Mouse (Mus musculus): ENCODE results near the gene Vps18. TPM values are rescaled to one million over a fixed set of nuclear protein-coding genes. Genes with fewer than 3 reads are reported as not detected.

Gene Vps18
- polyA plus RNA-seq, 1 experiment from 2014 or later: 10.3 TPM

DNA sequence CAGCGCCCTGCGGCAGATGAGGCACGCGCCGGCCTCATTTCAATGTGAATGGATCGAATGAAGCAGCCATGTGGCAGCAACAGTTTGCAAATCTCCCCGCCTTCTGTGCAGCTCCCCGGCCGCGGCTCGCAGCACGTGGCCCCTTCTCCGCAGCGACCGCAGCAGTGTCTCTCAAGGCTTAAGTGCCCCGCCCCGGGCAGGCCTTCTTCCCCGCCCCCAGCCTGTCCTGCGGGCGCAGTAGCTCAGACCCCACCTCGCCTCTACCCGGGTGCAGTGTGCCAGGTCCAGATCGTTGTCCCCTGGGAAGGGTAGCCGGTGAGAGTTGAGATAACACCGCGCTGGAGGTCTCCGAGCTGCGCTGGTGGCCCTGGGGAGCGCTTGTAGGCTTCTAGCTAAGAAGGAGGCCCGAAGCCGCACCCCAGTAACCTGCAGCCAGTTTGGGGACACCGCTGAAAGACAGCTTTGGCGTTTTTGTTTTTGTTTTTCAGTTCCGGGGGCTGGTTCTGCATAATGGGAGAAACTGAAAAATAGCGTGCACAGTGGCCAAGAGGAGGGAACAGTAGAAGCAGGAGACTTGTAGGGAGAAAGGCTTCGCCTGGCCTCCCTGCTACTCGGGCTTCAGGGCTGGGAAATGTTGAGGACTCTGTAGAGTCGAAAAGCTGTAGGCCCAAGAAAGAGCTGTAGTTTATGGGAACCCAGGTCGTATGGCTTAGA lies 34.2 kb downstream of the Vps18 start:
- H3K9me3 ChIP-seq (replicated peaks): no peaks in the 10 kb centered on the region
- no peaks in the 10 kb centered on the region for H3K36me3 ChIP-seq
- H3K4me3 ChIP-seq: peak overlapping the region; percentile 45
- H3K4me1 ChIP-seq (replicated peaks): peaks cover 51% of the 10 kb centered on the region
- no peak overlapping the region; the same call in 1 of the 2 replicates for H3K27ac ChIP-seq
- H3K9ac ChIP-seq: peak overlapping the region; percentile 50; the same call in 1 of the 2 replicates
- peak overlapping the region; percentile 76 for H3K4me2 ChIP-seq
- WGBS: 15% methylated on average over 39 of the region's 39 CpGs
- ATAC-seq (replicated peaks; ENCODE audit: insufficient number of reproducible peaks, insufficient read depth, low FRiP score, low read depth): no peak
- H3K27me3 ChIP-seq: peaks cover 70% of the 10 kb centered on the region

DNA sequence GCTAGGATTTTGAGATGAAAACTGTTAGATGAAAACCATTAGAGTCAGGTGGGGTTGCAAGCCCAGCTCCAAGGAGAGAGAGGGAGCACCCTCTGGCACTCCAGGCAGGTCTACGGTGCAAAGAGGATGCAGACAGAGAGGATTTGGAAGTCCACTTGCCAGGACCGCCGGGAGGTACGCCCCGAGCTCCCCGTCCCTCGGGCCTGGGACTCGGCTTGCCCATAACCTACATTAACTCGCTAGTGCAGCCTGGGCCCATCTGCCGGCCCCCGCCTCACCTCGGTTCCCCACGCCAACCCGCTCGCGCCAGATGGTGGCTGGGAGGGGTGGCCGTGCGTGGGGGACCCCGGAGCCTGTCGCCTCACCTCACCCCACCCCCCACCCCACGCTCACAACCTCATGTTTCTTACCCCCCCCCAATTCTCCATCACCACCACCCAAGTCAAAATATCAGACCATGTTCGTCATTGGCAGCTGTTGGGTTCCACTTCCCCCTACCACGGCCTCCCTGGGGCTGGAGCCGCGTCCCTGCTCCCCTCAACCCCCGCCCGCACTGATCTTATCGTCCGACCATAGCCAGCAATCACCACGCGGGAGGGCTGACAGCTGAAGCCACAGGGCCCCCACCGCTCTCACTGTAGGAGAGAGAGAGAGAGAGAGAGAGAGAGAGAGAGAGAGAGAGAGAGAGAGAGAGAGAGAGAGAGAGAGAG lies 35.5 kb downstream of the Vps18 start:
- Histone ChIP-seq H3K36me3 (no peaks in the 10 kb centered on the region), H3K4me2 (peak overlapping the region; percentile 89), H3K9ac (no peak overlapping the region), H3K27ac (peak overlapping the region; percentile 15; the same call in 1 of the 2 replicates), H3K4me1 (replicated peaks) (peaks cover 51% of the 10 kb centered on the region), H3K27me3 (peaks cover 82% of the 10 kb centered on the region), H3K9me3 (replicated peaks) (no peaks in the 10 kb centered on the region), H3K4me3 (peak overlapping the region; percentile 64)
- 11% methylated on average over 32 of the region's 32 CpGs for WGBS
- ATAC-seq (replicated peaks; ENCODE audit: insufficient number of reproducible peaks, insufficient read depth, low FRiP score, low read depth): no peak

DNA sequence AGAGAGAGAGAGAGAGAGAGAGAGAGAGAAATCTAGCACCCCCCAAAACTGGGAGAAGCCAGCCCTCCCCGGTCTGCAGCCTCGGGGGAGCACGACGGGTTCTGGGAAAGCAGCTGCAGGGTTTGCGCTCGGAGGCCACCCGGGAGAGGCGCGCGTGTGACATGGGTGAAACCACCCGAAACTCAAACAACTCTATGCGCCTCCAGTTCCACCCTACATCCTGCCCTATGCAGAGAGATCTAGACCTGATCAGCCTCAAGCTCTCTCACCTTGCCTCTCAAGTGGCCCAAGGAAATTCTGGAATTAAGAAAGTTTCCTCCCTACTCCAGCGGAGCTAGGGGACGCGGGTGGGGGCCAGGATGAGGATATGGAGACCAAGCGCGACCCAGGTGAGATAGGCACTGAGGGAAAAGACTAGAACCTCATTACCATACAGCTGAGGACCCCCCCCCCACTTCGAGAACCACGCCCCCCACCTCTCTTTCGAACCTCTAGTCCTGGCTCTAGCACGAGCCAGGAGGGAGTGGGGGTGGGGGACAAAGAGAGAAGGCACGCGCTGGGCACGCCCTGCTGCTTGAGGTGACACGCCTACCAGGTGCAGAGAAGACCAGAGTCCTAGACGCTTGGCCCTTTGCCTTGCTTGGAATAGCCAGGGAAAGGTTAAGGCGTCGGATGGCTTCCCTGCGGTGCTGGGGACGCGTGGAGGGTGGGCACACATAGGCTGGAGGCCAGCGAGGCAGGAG lies 36.2 kb downstream of the Vps18 start:
- H3K9me3 ChIP-seq (replicated peaks): no peaks in the 10 kb centered on the region
- H3K4me3 ChIP-seq: peak overlapping the region; percentile 64
- H3K27me3 ChIP-seq: peaks cover 87% of the 10 kb centered on the region
- peaks cover 51% of the 10 kb centered on the region for H3K4me1 ChIP-seq (replicated peaks)
- peak overlapping the region; percentile 65 for H3K9ac ChIP-seq
- H3K27ac ChIP-seq: peak overlapping the region; percentile 32
- no peaks in the 10 kb centered on the region for H3K36me3 ChIP-seq
- peak; percentile 9; the same call in 1 of the 2 replicates for ATAC-seq (replicated peaks; ENCODE audit: insufficient number of reproducible peaks, insufficient read depth, low FRiP score, low read depth)
- WGBS: 1% methylated on average over 32 of the region's 32 CpGs
- H3K4me2 ChIP-seq: peak overlapping the region; percentile 89

DNA sequence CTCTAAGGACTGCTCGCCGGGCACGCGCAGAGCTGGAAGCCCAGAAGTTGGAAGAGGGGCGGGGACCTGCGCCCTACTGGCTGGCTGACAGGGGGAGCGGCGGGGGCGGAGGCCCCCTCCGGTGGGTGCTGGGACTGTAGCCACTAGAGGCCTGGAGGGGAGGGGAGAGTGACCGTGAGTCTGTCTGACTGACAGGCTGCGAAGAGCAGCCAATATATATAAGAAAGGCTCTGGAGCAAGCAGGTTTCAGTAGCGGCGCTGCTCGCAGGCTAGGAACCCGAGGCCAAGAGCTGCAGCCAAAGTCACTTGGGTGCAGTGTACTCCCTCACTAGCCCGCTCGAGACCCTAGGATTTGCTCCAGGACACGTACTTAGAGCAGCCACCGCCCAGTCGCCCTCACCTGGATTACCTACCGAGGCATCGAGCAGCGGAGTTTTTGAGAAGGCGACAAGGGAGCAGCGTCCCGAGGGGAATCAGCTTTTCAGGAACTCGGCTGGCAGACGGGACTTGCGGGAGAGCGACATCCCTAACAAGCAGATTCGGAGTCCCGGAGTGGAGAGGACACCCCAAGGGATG lies 37.1 kb downstream of the Vps18 start, which contains the start of gene Dll4:
Gene Dll4, plus strand, starts transcription at position 217 of the 576 bp plus-strand sequence.
- no peaks in the 10 kb centered on the region for H3K9me3 ChIP-seq (replicated peaks)
- H3K27me3 ChIP-seq: peaks cover 91% of the 10 kb centered on the region
- no peaks in the 10 kb centered on the region for H3K36me3 ChIP-seq
- peak within 1 kb of the TSS; percentile 69 for H3K27ac ChIP-seq
- peak within 1 kb of the TSS; percentile 64 for H3K4me3 ChIP-seq
- peak; percentile 70 for ATAC-seq (replicated peaks; ENCODE audit: insufficient number of reproducible peaks, insufficient read depth, low FRiP score, low read depth)
- peak within 1 kb of the TSS; percentile 65 for H3K9ac ChIP-seq
- peak within 1 kb of the TSS; percentile 89 for H3K4me2 ChIP-seq
- WGBS: 1% methylated on average over 33 of the region's 33 CpGs
- peaks cover 47% of the 10 kb centered on the region for H3K4me1 ChIP-seq (replicated peaks)

DNA sequence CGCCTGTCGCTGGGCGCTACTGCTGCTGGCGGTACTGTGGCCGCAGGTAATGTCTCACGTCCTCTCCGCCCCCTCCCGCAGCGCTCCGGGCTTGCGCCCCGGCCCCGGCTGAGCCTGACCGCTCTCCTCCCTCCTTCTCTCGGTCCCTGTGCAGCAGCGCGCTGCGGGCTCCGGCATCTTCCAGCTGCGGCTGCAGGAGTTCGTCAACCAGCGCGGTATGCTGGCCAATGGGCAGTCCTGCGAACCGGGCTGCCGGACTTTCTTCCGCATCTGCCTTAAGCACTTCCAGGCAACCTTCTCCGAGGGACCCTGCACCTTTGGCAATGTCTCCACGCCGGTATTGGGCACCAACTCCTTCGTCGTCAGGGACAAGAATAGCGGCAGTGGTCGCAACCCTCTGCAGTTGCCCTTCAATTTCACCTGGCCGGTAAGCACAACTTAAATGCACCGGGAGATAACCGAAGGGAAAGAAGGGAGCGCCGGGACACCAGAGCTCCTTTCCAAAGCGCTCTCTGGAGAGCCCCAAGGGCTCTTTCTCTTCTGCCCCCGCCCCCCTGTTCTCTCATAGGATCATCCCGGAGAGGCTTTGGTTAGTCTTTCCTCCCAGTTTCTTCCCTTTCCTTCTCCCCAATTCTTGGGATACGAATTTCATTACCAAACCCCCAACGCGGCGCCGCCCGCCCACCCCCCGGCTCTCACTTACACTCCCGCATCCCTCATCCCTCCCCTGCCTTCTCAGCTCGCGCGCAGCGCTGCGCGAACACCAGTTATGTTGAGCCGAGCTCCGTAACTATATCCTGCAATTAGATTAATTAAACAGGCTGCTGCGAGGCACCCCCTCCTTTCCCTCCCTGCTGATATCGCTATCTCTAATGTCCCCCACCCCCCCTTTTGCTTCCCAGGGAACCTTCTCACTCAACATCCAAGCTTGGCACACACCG lies 37.9 kb downstream of the Vps18 start:
- Histone ChIP-seq H3K4me2 (peak overlapping the region; percentile 89), H3K9ac (peak overlapping the region; percentile 65), H3K27me3 (peaks cover 91% of the 10 kb centered on the region), H3K4me1 (replicated peaks) (peaks cover 42% of the 10 kb centered on the region), H3K9me3 (replicated peaks) (no peaks in the 10 kb centered on the region), H3K4me3 (peak overlapping the region; percentile 64), H3K27ac (peak overlapping the region; percentile 69), H3K36me3 (no peaks in the 10 kb centered on the region)
- under 1% methylated on average over 59 of the region's 61 CpGs for WGBS
- no peak for ATAC-seq (replicated peaks; ENCODE audit: insufficient number of reproducible peaks, insufficient read depth, low FRiP score, low read depth)

DNA sequence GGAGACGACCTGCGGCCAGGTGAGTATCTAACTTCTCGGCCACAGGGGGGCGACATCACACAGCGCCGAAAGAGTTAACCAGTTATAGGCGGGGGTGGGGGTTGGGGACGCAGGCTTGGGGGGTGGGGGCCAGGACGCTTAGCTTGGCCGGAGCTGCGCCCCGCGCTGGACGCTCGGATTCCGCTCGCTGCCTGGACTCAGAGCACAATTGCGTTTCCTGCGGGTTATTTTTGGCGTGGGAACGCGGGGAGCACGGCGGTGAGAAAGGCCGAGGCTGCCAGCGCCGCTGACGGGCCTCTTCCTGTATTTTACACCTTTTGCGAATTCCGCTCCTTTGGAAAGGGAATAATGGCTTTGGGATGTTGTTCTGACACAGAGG lies 38.6 kb downstream of the Vps18 start:
- Histone ChIP-seq H3K36me3 (no peaks in the 10 kb centered on the region), H3K27me3 (peaks cover 90% of the 10 kb centered on the region), H3K4me2 (peak overlapping the region; percentile 89), H3K4me3 (peak overlapping the region; percentile 64), H3K9ac (peak overlapping the region; percentile 65), H3K4me1 (replicated peaks) (peaks cover 35% of the 10 kb centered on the region), H3K27ac (peak overlapping the region; percentile 69), H3K9me3 (replicated peaks) (no peaks in the 10 kb centered on the region)
- ATAC-seq (replicated peaks; ENCODE audit: insufficient number of reproducible peaks, insufficient read depth, low FRiP score, low read depth): 0 out of 2 replicates have a peak, but pooled peaks have one; percentile 19
- 0% methylated on average over 30 of the region's 30 CpGs for WGBS

DNA sequence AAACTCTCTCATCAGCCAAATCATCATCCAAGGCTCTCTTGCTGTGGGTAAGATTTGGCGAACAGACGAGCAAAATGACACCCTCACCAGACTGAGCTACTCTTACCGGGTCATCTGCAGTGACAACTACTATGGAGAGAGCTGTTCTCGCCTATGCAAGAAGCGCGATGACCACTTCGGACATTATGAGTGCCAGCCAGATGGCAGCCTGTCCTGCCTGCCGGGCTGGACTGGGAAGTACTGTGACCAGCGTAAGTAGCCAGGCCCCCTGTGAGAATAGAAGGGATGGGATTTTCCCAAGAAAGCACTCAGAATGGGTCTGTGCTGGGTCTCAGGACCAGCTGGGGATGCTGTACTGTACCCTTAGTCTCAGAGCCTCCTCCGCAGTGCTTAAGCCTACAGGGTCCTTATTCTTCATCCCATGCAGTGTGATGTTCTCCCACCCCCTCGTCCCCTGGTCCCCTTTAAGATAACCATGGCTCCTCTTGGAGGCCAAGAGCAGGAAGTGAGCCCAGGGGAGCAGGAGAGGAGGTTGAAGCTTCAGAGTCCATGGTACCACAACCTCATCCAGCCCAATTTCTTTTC lies 39.5 kb downstream of the Vps18 start:
- no peak for ATAC-seq (replicated peaks; ENCODE audit: insufficient number of reproducible peaks, insufficient read depth, low FRiP score, low read depth)
- Histone ChIP-seq H3K27me3 (peaks cover 87% of the 10 kb centered on the region), H3K4me3 (peak overlapping the region; percentile 64), H3K36me3 (no peaks in the 10 kb centered on the region), H3K9me3 (replicated peaks) (no peaks in the 10 kb centered on the region), H3K27ac (peak overlapping the region; percentile 40; the same call in 1 of the 2 replicates), H3K9ac (peak overlapping the region; percentile 0; the same call in 1 of the 2 replicates), H3K4me2 (peak overlapping the region; percentile 89), H3K4me1 (replicated peaks) (peaks cover 27% of the 10 kb centered on the region)
- 25% methylated on average over 11 of the region's 11 CpGs for WGBS

DNA sequence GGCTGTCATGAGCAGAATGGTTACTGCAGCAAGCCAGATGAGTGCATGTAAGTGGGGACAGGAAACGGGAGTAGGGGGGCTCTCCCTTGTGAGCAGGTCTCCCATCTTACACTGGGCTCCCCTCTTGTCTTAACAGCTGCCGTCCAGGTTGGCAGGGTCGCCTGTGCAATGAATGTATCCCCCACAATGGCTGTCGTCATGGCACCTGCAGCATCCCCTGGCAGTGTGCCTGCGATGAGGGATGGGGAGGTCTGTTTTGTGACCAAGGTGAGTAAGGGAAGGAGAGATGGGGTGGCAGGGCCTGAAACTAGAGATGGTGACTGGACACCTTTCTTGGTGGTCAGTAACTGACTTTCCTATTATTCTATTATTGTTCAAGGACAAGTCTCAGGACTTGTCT lies 40.0 kb downstream of the Vps18 start:
- H3K4me2 ChIP-seq: peak overlapping the region; percentile 89
- H3K27me3 ChIP-seq: peaks cover 82% of the 10 kb centered on the region
- H3K27ac ChIP-seq: no peak overlapping the region
- ATAC-seq (replicated peaks; ENCODE audit: insufficient number of reproducible peaks, insufficient read depth, low FRiP score, low read depth): no peak
- H3K9ac ChIP-seq: peak overlapping the region; percentile 0; the same call in 1 of the 2 replicates
- H3K36me3 ChIP-seq: no peaks in the 10 kb centered on the region
- 32% methylated on average over 5 of the region's 5 CpGs for WGBS
- H3K9me3 ChIP-seq (replicated peaks): no peaks in the 10 kb centered on the region
- H3K4me1 ChIP-seq (replicated peaks): peaks cover 27% of the 10 kb centered on the region
- peak overlapping the region; percentile 64 for H3K4me3 ChIP-seq

DNA sequence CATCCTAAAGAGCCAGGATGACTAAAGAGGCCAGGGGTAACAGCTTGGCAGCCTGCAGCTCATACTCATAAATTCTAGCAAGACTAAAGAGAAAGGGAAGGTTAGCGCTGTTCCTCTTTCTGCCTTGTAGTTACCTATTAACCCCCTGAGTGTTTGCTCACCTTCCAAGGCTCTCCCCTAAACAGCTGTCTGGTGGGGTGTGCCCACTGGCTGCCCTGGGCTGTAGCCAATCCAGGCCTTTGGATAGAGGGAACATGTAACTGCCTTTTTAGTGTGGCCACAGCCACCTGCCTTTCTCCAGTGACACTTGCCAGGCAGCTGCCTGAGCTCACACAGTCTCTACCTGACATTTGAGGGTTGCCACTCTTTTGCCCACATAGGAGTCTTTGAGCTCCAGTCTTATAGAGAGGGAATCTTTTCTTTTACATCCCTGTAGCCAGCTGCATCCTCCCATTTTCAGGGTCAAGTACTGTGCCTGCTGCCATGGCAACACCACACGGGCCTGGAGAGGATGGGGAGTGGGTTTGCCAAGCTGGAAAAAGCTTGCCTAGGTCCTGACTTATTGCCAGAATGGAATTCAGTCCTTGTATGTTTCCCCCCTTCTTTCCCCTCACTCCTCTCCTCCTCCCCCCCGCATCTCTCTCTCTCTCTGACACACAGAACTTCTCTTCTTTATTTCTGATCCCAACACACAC lies 40.7 kb downstream of the Vps18 start:
- Histone ChIP-seq H3K9ac (no peak overlapping the region), H3K27ac (no peak overlapping the region), H3K4me3 (peak overlapping the region; percentile 64), H3K9me3 (replicated peaks) (no peaks in the 10 kb centered on the region), H3K4me1 (replicated peaks) (peaks cover 22% of the 10 kb centered on the region), H3K27me3 (peaks cover 75% of the 10 kb centered on the region), H3K4me2 (peak overlapping the region; percentile 89), H3K36me3 (no peaks in the 10 kb centered on the region)
- ATAC-seq (replicated peaks; ENCODE audit: insufficient number of reproducible peaks, insufficient read depth, low FRiP score, low read depth): no peak
- 57% methylated on average over 3 of the region's 3 CpGs for WGBS

All from heart, embryonic 15.5 days (tissue).